ENCODE assay signal across 8 mouse cellular contexts in the genomic region with DNA sequence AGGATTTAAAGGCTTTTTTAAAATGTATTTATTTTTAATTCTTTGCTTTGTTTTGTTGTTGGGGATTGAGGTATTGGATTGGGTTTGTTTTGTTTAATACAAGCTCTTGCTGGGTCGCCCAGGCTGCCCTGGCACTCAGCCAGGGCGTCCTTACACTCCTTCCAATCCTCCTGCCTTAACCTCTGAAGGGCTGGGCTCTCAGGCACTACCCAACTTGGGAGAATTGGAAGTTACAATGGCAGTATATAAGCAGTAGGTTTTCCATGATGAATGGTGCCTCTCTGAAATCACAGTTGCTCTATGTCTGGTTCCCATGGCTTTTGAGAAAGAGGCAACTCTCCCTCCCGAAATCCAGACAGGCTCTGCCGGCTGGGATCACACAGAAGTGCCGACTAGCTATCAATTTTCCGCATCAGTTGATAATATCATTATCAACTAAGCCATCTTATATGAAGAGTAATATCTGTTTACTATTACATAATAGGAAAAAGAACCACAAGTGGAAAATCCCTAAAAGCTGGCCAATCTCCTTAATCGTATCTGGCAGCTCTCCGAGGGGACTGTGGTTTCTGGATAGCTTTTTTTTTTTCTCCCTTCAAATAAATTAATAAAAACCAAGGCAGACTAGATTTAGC. TPM values are rescaled to one million over a fixed set of nuclear protein-coding genes. Genes with fewer than 3 reads are reported as not detected.
DNase-seq lines count a peak whose midpoint lies in the region; ATAC-seq lines count a peak whose summit lies in the region.

No protein-coding gene starts in this region.

- H3K36me3 ChIP-seq in embryonic facial prominence, embryonic 11.5 days (replicated peaks; ENCODE audit: control insufficient read depth, insufficient read depth, low read depth, low read length), result no peaks in the 10 kb centered on the region
- H3K36me3 ChIP-seq in embryonic facial prominence, embryonic 10.5 days (replicated peaks), result no peaks in the 10 kb centered on the region
- no peaks in the 10 kb centered on the region for H3K36me3 ChIP-seq in stomach, embryonic 16.5 days (ENCODE audit: control insufficient read depth, insufficient read depth, low read length)

- no peaks in the 10 kb centered on the region for H3K9me3 ChIP-seq in embryonic facial prominence, embryonic 11.5 days (replicated peaks; ENCODE audit: control insufficient read depth, low read length)
- H3K9me3 ChIP-seq in embryonic facial prominence, embryonic 10.5 days, result no peaks in the 10 kb centered on the region
- no peaks in the 10 kb centered on the region for H3K9me3 ChIP-seq in stomach, embryonic 16.5 days (replicated peaks; ENCODE audit: control insufficient read depth, low read length)

- WGBS in embryonic facial prominence, embryonic 11.5 days, result 38% methylated on average over 8 of the region's 8 CpGs
- WGBS in embryonic facial prominence, embryonic 10.5 days, result 50% methylated on average over 8 of the region's 8 CpGs
- 43% methylated on average over 8 of the region's 8 CpGs for WGBS in stomach, embryonic 16.5 days

- no peak overlapping the region for H3K27ac ChIP-seq in embryonic facial prominence, embryonic 11.5 days (replicated peaks; ENCODE audit: low read depth, low read length)
- H3K27ac ChIP-seq in embryonic facial prominence, embryonic 10.5 days (replicated peaks), result no peak overlapping the region
- no peak overlapping the region for H3K27ac ChIP-seq in stomach, embryonic 16.5 days (ENCODE audit: low read length)

- ATAC-seq in embryonic facial prominence, embryonic 11.5 days (replicated peaks; ENCODE audit: insufficient number of reproducible peaks, low FRiP score, low TSS enrichment, low read depth), result no peak
- ATAC-seq in stomach, embryonic 16.5 days (ENCODE audit: insufficient read depth, low FRiP score), result no peak

- no peak overlapping the region for H3K4me3 ChIP-seq in embryonic facial prominence, embryonic 11.5 days (ENCODE audit: low read depth, low read length)
- H3K4me3 ChIP-seq in embryonic facial prominence, embryonic 10.5 days, result no peak overlapping the region; the same call in 1 of the 2 replicates
- H3K4me3 ChIP-seq in stomach, embryonic 16.5 days (replicated peaks; ENCODE audit: low read length), result no peak overlapping the region

- no peak overlapping the region for H3K9ac ChIP-seq in embryonic facial prominence, embryonic 11.5 days (replicated peaks; ENCODE audit: low read length)
- no peak overlapping the region for H3K9ac ChIP-seq in stomach, embryonic 16.5 days (ENCODE audit: low read length)

- H3K4me2 ChIP-seq in embryonic facial prominence, embryonic 11.5 days (ENCODE audit: low read depth, low read length), result no peak overlapping the region
- peak overlapping the region; percentile 33 for H3K4me2 ChIP-seq in stomach, embryonic 16.5 days (ENCODE audit: low read depth, low read length)

- DNase-seq in embryonic facial prominence, embryonic 11.5 days (ENCODE audit: low spot score), result peak; percentile 35
- no peak for DNase-seq in embryonic facial prominence, embryonic 10.5 days (ENCODE audit: low spot score)
- DNase-seq in ovary, postnatal 36 days (ENCODE audit: low spot score), result peak; percentile 38
- no peak for DNase-seq in ovary, postnatal 10 days (ENCODE audit: low spot score)
- peak; percentile 57 for DNase-seq in kidney, postnatal 14 days
- no peak for DNase-seq in right cerebral cortex, adult 2 months (ENCODE audit: low spot score in 2 of 2)
- no peak for DNase-seq in right cerebral cortex, postnatal 36 days (ENCODE audit: low spot score in 2 of 2)

- no peaks in the 10 kb centered on the region for H3K27me3 ChIP-seq in embryonic facial prominence, embryonic 11.5 days (ENCODE audit: control insufficient read depth, insufficient read depth, low read length)
- no peaks in the 10 kb centered on the region for H3K27me3 ChIP-seq in embryonic facial prominence, embryonic 10.5 days (replicated peaks; ENCODE audit: low read depth, poor library complexity, severe bottlenecking)
- H3K27me3 ChIP-seq in stomach, embryonic 16.5 days (ENCODE audit: control insufficient read depth, insufficient read depth, low read length), result no peaks in the 10 kb centered on the region

- H3K4me1 ChIP-seq in embryonic facial prominence, embryonic 11.5 days (ENCODE audit: control insufficient read depth, insufficient read depth, low read length), result peaks cover 5% of the 10 kb centered on the region; the same call in 1 of the 2 replicates
- peaks cover 26% of the 10 kb centered on the region for H3K4me1 ChIP-seq in embryonic facial prominence, embryonic 10.5 days
- H3K4me1 ChIP-seq in stomach, embryonic 16.5 days (ENCODE audit: control insufficient read depth, insufficient read depth, low read length), result peaks cover 13% of the 10 kb centered on the region

RNA-seq across cellular contexts. Expression of gene Sgk1, which starts 40.8 kb away (rescaled TPM):
- polyA plus RNA-seq in embryonic facial prominence, embryonic 11.5 days (2014; fragmentation: Nextera tagmentation; extraction: Ambion mirVana), result 40.2 and 42.9 TPM in 2 replicates
- polyA plus RNA-seq in embryonic facial prominence, embryonic 10.5 days (2016; fragmentation: Nextera tagmentation; extraction: Ambion mirVana), result 18.7 and 23.3 TPM in 2 replicates
- polyA plus RNA-seq in stomach, embryonic 16.5 days (2015; fragmentation: Nextera tagmentation; extraction: Ambion mirVana), result 34.3 and 35.9 TPM in 2 replicates

Comparison
In these comparisons a context has a peak if more than half of its experiments do, and no peak if none do; other contexts are left out.
1. DNase-seq: peak in embryonic facial prominence, embryonic 11.5 days (single experiment), ovary, postnatal 36 days (single experiment) and kidney, postnatal 14 days (single experiment); none in embryonic facial prominence, embryonic 10.5 days (single experiment), ovary, postnatal 10 days (single experiment), right cerebral cortex, adult 2 months (0 of 2) and right cerebral cortex, postnatal 36 days (0 of 2).